Mouse (Mus musculus) telencephalon, adult 2 months (tissue): Measurements from ENCODE around the gene Trip13.
A peak's percentile ranks its signal among the peaks of the same experiment; 100 is the strongest.

Source experiments
- DNase-seq: peaks from one replicate; pipeline ENCODE4 v3.0.0-alpha.2; 2011; ENCODE audit warnings: low read depth, low spot score

Gene Trip13

DNA sequence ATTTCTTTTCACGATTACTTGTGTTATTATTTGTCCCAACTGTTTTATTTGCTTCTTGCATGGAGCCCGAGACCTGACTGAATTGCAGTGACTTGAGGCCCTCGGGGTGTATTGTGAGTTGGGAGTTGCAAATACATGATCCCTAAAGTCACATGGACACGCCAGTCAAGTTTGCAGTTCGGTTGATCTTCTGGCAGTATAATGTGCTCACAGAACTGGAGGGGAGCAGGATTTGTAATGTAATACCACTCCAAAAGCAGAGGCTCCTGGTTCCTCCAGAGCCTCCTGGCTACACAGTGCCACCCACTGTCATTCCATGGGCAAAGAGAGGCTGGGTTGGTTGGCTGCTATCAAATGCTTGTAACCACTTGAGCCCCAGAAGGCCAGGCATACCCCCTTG lies 51.0 kb downstream of the Trip13 start:
- no peak for DNase-seq

DNA sequence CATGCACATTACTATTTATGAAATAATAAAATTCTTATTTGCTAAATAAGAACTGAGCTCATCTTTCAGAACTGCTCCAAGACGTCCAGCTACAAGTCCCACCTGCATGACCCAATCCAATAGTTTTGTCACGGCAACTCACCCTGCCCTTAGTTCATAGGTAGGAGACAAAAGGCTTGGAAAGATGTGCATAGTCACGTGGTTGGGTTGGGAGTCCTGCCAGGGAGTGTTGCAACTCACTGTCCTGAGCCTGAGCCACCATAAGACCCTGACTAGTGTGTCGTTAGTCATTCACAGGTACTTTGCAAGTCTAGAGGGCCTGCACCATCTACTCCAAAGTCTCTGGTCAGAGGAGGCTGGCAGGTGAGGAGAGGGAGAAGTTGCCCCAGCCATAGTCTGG lies 51.5 kb downstream of the Trip13 start:
- DNase-seq: no peak

DNA sequence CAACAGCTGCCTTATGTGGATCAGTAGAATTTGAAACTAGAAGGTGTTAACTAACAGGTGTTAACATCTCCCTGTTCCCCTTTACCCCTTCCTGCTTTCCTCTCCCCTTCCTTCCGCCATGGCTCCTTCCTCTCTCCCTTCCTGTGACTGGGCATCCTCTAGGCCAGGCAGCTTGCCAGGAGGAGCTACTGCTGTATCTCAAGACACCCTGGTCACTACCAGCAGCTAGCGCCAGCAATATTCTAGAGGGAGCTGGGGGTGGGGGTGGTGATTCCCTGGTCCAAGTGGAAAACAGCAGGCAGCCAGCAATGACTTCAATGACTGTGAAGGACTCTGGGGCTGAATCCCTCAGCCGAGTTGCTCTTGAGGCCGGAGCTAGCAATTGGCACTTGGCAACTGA lies 51.9 kb downstream of the Trip13 start:
- no peak for DNase-seq

DNA sequence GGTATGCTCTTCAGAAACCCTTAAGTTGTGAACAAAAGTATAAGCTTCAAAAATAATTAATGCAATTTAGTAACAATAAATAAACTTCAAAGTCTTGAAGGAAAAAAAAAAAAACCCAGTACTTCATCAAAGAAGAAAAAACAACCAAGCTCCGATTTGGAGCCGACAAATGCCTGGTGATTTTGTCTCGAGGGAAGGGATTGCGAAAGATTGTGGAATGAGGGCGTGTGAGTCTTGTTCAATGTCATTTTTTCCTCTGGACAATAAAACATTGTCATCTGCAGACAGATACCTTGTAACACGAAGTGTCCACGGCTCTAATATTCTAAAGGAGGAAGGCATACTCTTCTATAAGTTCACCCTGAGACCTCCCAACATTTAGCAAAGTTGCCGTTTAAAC lies 56.2 kb downstream of the Trip13 start:
- no peak for DNase-seq

DNA sequence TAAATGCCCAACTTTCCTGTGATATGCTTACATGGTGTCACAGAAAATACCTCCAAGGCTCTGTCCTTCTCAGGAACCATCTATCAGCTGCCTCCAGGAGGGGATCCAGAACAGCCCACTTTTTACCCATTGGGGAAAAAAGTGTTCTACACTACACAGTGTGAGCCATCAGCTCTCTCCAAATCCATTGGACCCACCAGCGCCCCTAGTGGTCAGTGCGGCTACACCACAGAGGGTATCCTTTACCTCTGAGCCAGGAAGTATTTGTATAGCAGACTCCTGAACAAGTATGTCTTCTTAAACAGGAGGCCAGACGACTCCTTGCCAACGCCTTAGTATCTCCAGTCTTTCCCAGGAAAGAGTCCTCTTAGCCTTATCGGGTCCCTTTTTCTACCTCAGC lies 57.8 kb downstream of the Trip13 start:
- no peak for DNase-seq

DNA sequence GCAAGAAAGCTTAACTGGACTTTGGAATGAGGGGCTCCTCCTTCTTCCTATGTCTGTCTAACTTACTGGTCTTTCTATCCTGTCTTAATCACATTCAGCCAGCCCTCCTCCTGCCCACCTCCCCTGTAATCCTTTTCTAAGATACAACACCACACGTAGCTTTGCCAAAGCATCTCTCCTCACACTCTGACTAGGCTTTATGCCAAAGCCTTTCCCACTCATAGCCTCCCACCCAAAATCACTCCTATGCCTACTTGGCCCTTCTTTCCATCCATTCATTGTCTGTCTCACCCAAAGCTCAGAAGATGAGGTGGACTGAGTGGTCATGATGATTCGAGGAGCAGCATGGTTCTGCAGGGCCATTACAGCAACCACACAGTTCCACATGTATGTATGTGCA lies 65.4 kb downstream of the Trip13 start:
- DNase-seq: peak; percentile 43
